Mouse (Mus musculus) limb, embryonic 11.5 days (tissue): ENCODE results near the gene Myh7. TPM values are rescaled to one million over a fixed set of nuclear protein-coding genes. Genes with fewer than 3 reads are reported as not detected.
A peak's percentile ranks its signal among the peaks of the same experiment; 100 is the strongest.
"Not testable (repeated sequence)": the region's sequence is repeated elsewhere in the genome, so short reads cannot be mapped to it uniquely, and the experiment has no call there.

ENCODE experiments used
- ATAC-seq: fragments of 200-750 bp; cut with Nextera tagmentation; 2 replicates; pipeline ENCODE4 v1.8.0; 2017; ENCODE audit warnings: low read depth; ENCODE audit not compliant: insufficient number of reproducible peaks, low FRiP score, low TSS enrichment
- DNase-seq: peaks from one replicate; pipeline ENCODE4 v3.0.0-alpha.2; 2015; ENCODE audit warnings: low spot score
- H3K27ac ChIP-seq: fragments of 300-500 bp; sonication (generic); replicated peaks from 2 replicates; pipeline ENCODE4 v1.5.1; 2014; ENCODE audit warnings: low read depth, mild to moderate bottlenecking, low read length
- H3K27me3 ChIP-seq: fragments of 300-500 bp; sonication (generic); 2 replicates; pipeline ENCODE4 v1.6.1; 2014; ENCODE audit warnings: mild to moderate bottlenecking, low read length, mixed read lengths; ENCODE audit not compliant: control insufficient read depth, insufficient read depth
- H3K36me3 ChIP-seq: fragments of 300-500 bp; sonication (generic); 2 replicates; pipeline ENCODE4 v1.6.1; 2014; ENCODE audit warnings: mild to moderate bottlenecking, low read length, moderate library complexity, mixed read lengths; ENCODE audit not compliant: control insufficient read depth, insufficient read depth
- H3K4me1 ChIP-seq: fragments of 300-500 bp; sonication (generic); 2 replicates; pipeline ENCODE4 v1.6.1; 2014; ENCODE audit warnings: low read length, mixed read lengths; ENCODE audit not compliant: control insufficient read depth, insufficient read depth
- H3K4me2 ChIP-seq: fragments of 300-500 bp; sonication (generic); 2 replicates; pipeline ENCODE4 v1.6.1; 2014; ENCODE audit warnings: low read depth, mild to moderate bottlenecking, moderate library complexity; ENCODE audit not compliant: severe bottlenecking
- H3K4me3 ChIP-seq: fragments of 300-500 bp; sonication (generic); 2 replicates; pipeline ENCODE4 v1.5.1; 2014; ENCODE audit warnings: low read depth, low read length
- H3K9ac ChIP-seq: fragments of 300-500 bp; sonication (generic); 2 replicates; pipeline ENCODE4 v1.6.1; 2014; ENCODE audit warnings: mild to moderate bottlenecking, low read length
- H3K9me3 ChIP-seq: fragments of 300-500 bp; sonication (generic); 2 replicates; pipeline ENCODE4 v1.6.1; 2016; ENCODE audit warnings: low read length; ENCODE audit not compliant: control insufficient read depth
- WGBS: fragments of 180-500 bp; shearing (Covaris S2); extraction: QIAGEN DNeasy Blood & Tissue Kit; methylation state at CpG from one replicate; pipeline ENCODE4 v1.1.7; 2014; 5-methylcytosine and 5-hydroxymethylcytosine counted together
- polyA plus RNA-seq: library from polyadenylated mRNA; unstranded; fragments of >200 nt; fragmentation: Nextera tagmentation; extraction: Ambion mirVana; gene quantifications from 2 replicates; pipeline ENCODE4 v1.2.1, GENCODE M21; 2014

Myh7 gene
- polyA plus RNA-seq, 1 experiment from 2014 or later, result 1.5 TPM

DNA sequence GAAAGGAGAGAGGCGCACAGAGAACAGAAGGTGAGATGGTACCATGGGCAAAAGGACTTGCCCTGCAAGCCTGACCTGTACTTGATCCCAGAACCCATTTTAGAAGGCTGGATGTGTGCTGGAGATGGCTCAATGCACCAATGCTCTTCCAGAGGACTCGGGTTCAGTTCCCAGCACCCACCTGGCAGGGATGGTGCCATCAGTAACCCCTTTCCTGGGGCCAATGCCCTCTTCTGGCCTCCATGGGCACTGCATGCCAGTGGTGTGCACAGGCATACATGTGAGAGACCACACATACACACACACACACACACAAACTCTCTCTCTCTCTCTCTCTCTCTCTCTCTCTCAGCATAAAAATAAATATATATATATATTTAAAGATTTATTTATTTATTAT is 7.0 kb upstream of the Myh7 start:
- no peaks in the 10 kb centered on the region for H3K27me3 ChIP-seq
- no peaks in the 10 kb centered on the region for H3K9me3 ChIP-seq
- H3K27ac ChIP-seq, result no peak overlapping the region
- no peaks in the 10 kb centered on the region for H3K4me1 ChIP-seq
- no peak overlapping the region for H3K4me3 ChIP-seq
- no peak for ATAC-seq
- H3K36me3 ChIP-seq, result no peaks in the 10 kb centered on the region
- H3K9ac ChIP-seq, result no peak overlapping the region
- DNase-seq, result no peak
- WGBS, result 95% methylated on average over 2 of the region's 2 CpGs
- H3K4me2 ChIP-seq, result no peak overlapping the region

GRCm38 (mm10) chr14:55000814-55001213 is 6.4 kb upstream of the Myh7 start:
- Histone ChIP-seq H3K9me3 (no peaks in the 10 kb centered on the region), H3K4me3 (no peak overlapping the region), H3K27me3 (no peaks in the 10 kb centered on the region), H3K9ac (no peak overlapping the region), H3K36me3 (no peaks in the 10 kb centered on the region), H3K4me2 (no peak overlapping the region), H3K4me1 (no peaks in the 10 kb centered on the region), H3K27ac (no peak overlapping the region)
- DNase-seq (no peak), ATAC-seq (no peak)
- 87% methylated on average over 6 of the region's 6 CpGs for WGBS

GRCm38 (mm10) chr14:54999868-55000267 is 5.4 kb upstream of the Myh7 start:
- not testable (repeated sequence) for H3K4me3 ChIP-seq, H3K27ac ChIP-seq, H3K9ac ChIP-seq, H3K9me3 ChIP-seq, H3K27me3 ChIP-seq, ATAC-seq, DNase-seq, H3K36me3 ChIP-seq, H3K4me2 ChIP-seq, H3K4me1 ChIP-seq
- WGBS, result 92% methylated on average over 5 of the region's 5 CpGs

GRCm38 (mm10) chr14:54998680-54999079 is 4.3 kb upstream of the Myh7 start:
- no peaks in the 10 kb centered on the region for H3K36me3 ChIP-seq
- no peak overlapping the region for H3K9ac ChIP-seq
- no peak overlapping the region for H3K4me2 ChIP-seq
- H3K4me3 ChIP-seq, result no peak overlapping the region
- H3K9me3 ChIP-seq, result no peaks in the 10 kb centered on the region
- DNase-seq, result no peak
- no peak for ATAC-seq
- no peak overlapping the region for H3K27ac ChIP-seq
- H3K27me3 ChIP-seq, result no peaks in the 10 kb centered on the region
- H3K4me1 ChIP-seq, result 0 out of 2 replicates have a peak, but pooled peaks cover 3% of the 10 kb centered on the region

DNA sequence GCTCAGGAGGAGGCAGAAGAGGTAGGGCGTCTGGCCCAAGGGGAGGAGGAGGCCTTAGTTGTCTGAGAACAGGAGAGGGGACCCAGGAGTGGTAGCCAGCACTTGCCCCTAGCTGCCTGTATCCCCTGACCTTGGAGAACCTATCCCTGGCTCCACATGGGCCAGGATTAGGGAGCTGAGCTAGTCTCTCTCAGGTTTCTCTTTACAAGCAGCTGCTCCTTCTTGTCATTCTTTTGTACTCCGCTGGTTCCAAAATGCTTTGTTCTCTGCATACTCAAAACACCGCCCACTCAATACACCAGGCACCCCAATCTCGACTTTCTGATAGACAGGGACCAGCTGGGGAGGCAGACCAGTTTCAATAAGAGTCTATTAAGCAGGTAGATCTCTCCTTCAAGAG is 2.9 kb upstream of the Myh7 start:
- 0 out of 2 replicates have a peak, but pooled peaks cover 3% of the 10 kb centered on the region for H3K4me1 ChIP-seq
- no peaks in the 10 kb centered on the region for H3K9me3 ChIP-seq
- no peak for DNase-seq
- no peak overlapping the region for H3K9ac ChIP-seq
- WGBS, result 63% methylated on average over 4 of the region's 4 CpGs
- no peak overlapping the region for H3K27ac ChIP-seq
- no peaks in the 10 kb centered on the region for H3K36me3 ChIP-seq
- no peaks in the 10 kb centered on the region for H3K27me3 ChIP-seq
- ATAC-seq, result peak; percentile 45; the same call in 1 of the 2 replicates
- no peak overlapping the region for H3K4me3 ChIP-seq
- H3K4me2 ChIP-seq, result no peak overlapping the region

- H3K9me3 ChIP-seq, result no peaks in the 10 kb centered on the region
- H3K4me2 ChIP-seq, result no peak overlapping the region
- no peak for DNase-seq
- no peak overlapping the region for H3K4me3 ChIP-seq
- H3K36me3 ChIP-seq, result no peaks in the 10 kb centered on the region
- 0 out of 2 replicates have a peak, but pooled peaks cover 3% of the 10 kb centered on the region for H3K4me1 ChIP-seq
- no peak overlapping the region for H3K27ac ChIP-seq
- H3K27me3 ChIP-seq, result no peaks in the 10 kb centered on the region
- H3K9ac ChIP-seq, result no peak overlapping the region
- ATAC-seq, result peak; percentile 14; the same call in 1 of the 2 replicates
- 71% methylated on average over 9 of the region's 9 CpGs for WGBS
Measured at GRCm38 (mm10) chr14:54996793-54997192, 2.4 kb upstream of the Myh7 start.

DNA sequence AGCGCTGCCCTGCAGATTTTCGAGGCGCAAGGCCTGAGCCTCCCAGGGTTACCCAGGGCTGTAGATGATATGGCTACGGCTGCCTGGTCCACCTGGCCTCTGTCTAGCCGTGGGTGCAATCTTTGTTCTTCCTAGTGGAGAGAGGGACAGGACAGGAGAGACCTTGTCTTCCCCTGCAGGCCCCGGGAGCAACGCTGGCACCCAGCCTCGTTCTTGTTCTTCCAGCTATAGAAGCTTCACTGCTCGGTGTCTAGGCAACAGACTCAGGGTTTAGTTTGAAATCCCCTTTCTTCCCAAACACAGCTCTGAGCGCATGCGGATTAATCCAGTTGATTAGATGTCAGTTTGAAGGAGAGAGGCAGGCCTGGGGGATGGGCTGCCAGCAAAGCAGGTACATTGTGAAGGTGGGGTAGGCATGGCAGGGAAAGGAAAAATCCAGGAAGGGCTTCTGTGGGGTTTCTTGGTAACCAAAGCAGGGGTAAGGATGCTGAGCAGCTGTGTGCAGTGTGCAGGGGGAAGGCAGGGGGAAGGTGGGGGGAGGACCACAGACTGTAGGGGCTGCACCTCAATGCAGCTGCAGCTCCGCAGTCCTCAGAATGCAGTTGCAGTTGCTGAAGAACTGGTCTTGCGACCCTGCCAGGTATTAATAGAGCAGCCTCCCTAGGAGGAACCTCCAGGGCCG is 1.2 kb upstream of the Myh7 start:
- ATAC-seq, result no peak
- Histone ChIP-seq H3K27me3 (no peaks in the 10 kb centered on the region), H3K4me3 (no peak overlapping the region), H3K36me3 (no peaks in the 10 kb centered on the region), H3K9ac (no peak overlapping the region), H3K9me3 (no peaks in the 10 kb centered on the region), H3K4me2 (no peak overlapping the region), H3K27ac (0 out of 2 replicates have a peak overlapping the region, but pooled peaks have one; percentile 18), H3K4me1 (0 out of 2 replicates have a peak, but pooled peaks cover 3% of the 10 kb centered on the region)
- no peak for DNase-seq
- 64% methylated on average over 14 of the region's 14 CpGs for WGBS

- Histone ChIP-seq H3K9me3 (no peaks in the 10 kb centered on the region), H3K4me2 (no peak overlapping the region), H3K27ac (no peak overlapping the region), H3K27me3 (no peaks in the 10 kb centered on the region), H3K36me3 (no peaks in the 10 kb centered on the region), H3K9ac (no peak overlapping the region), H3K4me3 (no peak overlapping the region), H3K4me1 (0 out of 2 replicates have a peak, but pooled peaks cover 3% of the 10 kb centered on the region)
- ATAC-seq (no peak), DNase-seq (no peak)
Measured at GRCm38 (mm10) chr14:54994869-54995186, 402 bp upstream of the Myh7 start.

GRCm38 (mm10) chr14:54993636-54994035 is 790 bp downstream of the Myh7 start:
- 0 out of 2 replicates have a peak, but pooled peaks cover 3% of the 10 kb centered on the region for H3K4me1 ChIP-seq
- no peaks in the 10 kb centered on the region for H3K27me3 ChIP-seq
- H3K27ac ChIP-seq, result no peak overlapping the region
- H3K4me2 ChIP-seq, result no peak overlapping the region
- DNase-seq, result no peak
- H3K36me3 ChIP-seq, result no peaks in the 10 kb centered on the region
- H3K4me3 ChIP-seq, result no peak overlapping the region
- no peaks in the 10 kb centered on the region for H3K9me3 ChIP-seq
- 79% methylated on average over 10 of the region's 10 CpGs for WGBS
- no peak overlapping the region for H3K9ac ChIP-seq
- ATAC-seq, result no peak
